Comparison of ENCODE assay signal across 8 mouse cellular contexts in the genomic region with DNA sequence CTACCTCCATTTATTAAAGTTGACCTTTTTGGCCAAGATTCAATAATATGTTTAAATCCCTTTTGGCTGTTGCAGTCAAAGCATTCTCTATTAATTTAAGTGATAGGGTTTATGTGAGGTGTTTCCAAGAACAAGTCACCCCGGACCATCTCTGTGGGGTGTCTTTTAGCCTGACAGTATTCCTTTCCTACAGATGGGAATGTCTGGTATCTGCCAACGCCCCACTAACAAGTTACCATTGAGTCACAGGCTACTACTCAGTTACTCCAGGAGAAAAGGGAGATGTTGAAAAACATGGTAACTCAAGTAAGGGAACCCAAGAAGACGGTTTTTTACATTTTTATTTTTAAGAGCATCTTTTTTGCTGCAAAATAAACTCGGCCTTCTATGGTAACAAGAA. TPM values are rescaled to one million over a fixed set of nuclear protein-coding genes. Genes with fewer than 3 reads are reported as not detected.
DNase-seq lines count a peak whose midpoint lies in the region; ATAC-seq and TF ChIP-seq lines count a peak whose summit lies in the region.

No protein-coding gene starts in this region.

- peak overlapping the region; percentile 96; the same call in 1 of the 2 replicates for H3K9ac ChIP-seq in kidney, embryonic 14.5 days (ENCODE audit: low read depth, low read length)
- peak overlapping the region; percentile 96 for H3K9ac ChIP-seq in embryonic facial prominence, embryonic 12.5 days
- H3K9ac ChIP-seq in hindbrain, postnatal 0 days (replicated peaks; ENCODE audit: low read length): peak overlapping the region; percentile 90
- peak overlapping the region; percentile 95 for H3K9ac ChIP-seq in midbrain, embryonic 13.5 days (replicated peaks)

- H3K4me2 ChIP-seq in kidney, embryonic 14.5 days (replicated peaks; ENCODE audit: low read depth, low read length): peak overlapping the region; percentile 81
- H3K4me2 ChIP-seq in embryonic facial prominence, embryonic 12.5 days (replicated peaks): peak overlapping the region; percentile 71
- peak overlapping the region; percentile 88 for H3K4me2 ChIP-seq in hindbrain, postnatal 0 days (ENCODE audit: low read depth, low read length)
- H3K4me2 ChIP-seq in midbrain, embryonic 13.5 days (replicated peaks): peak overlapping the region; percentile 69

- no peaks in the 10 kb centered on the region for H3K27me3 ChIP-seq in kidney, embryonic 14.5 days (ENCODE audit: control insufficient read depth, insufficient read depth, low read length)
- no peaks in the 10 kb centered on the region for H3K27me3 ChIP-seq in embryonic facial prominence, embryonic 12.5 days
- H3K27me3 ChIP-seq in hindbrain, postnatal 0 days (ENCODE audit: insufficient read depth, low read length): no peaks in the 10 kb centered on the region
- H3K27me3 ChIP-seq in midbrain, embryonic 13.5 days: no peaks in the 10 kb centered on the region

- DNase-seq in kidney, postnatal 25 days: no peak
- no peak for DNase-seq in hindbrain, postnatal 0 days (ENCODE audit: low spot score)
- DNase-seq in layer of hippocampus, adult 8-10 months (ENCODE audit: low spot score in 2 of 2): no peak
- DNase-seq in gastrocnemius, postnatal 10 days: no peak
- DNase-seq in cerebellum, postnatal 14 days: no peak

- peaks cover 30% of the 10 kb centered on the region for H3K36me3 ChIP-seq in kidney, embryonic 14.5 days (ENCODE audit: control insufficient read depth, insufficient read depth, low read length)
- peaks cover 35% of the 10 kb centered on the region for H3K36me3 ChIP-seq in embryonic facial prominence, embryonic 12.5 days
- peaks cover 15% of the 10 kb centered on the region for H3K36me3 ChIP-seq in hindbrain, postnatal 0 days (ENCODE audit: insufficient read depth, low read length)
- H3K36me3 ChIP-seq in midbrain, embryonic 13.5 days: peaks cover 45% of the 10 kb centered on the region

- peak overlapping the region; percentile 96 for H3K4me3 ChIP-seq in kidney, embryonic 14.5 days (ENCODE audit: low read length)
- peak overlapping the region; percentile 94 for H3K4me3 ChIP-seq in embryonic facial prominence, embryonic 12.5 days
- peak overlapping the region; percentile 88 for H3K4me3 ChIP-seq in hindbrain, postnatal 0 days (ENCODE audit: low read length)
- H3K4me3 ChIP-seq in midbrain, embryonic 13.5 days (replicated peaks): peak overlapping the region; percentile 86

- H3K9me3 ChIP-seq in kidney, embryonic 14.5 days (ENCODE audit: control insufficient read depth, low read length): no peaks in the 10 kb centered on the region
- H3K9me3 ChIP-seq in embryonic facial prominence, embryonic 12.5 days: no peaks in the 10 kb centered on the region
- H3K9me3 ChIP-seq in hindbrain, postnatal 0 days (ENCODE audit: low read length): no peaks in the 10 kb centered on the region
- H3K9me3 ChIP-seq in midbrain, embryonic 13.5 days: no peaks in the 10 kb centered on the region

- TF ChIP-seq CTCF in hindbrain, postnatal 0 days (IDR thresholded peaks at IDR 0.05; ENCODE audit: low read depth): no peak

- ATAC-seq in kidney, embryonic 14.5 days (ENCODE audit: low FRiP score, low TSS enrichment): no peak
- ATAC-seq in embryonic facial prominence, embryonic 12.5 days (ENCODE audit: insufficient number of reproducible peaks, insufficient read depth, low FRiP score, low TSS enrichment): no peak
- no peak for ATAC-seq in hindbrain, postnatal 0 days
- ATAC-seq in midbrain, embryonic 13.5 days: no peak

- H3K4me1 ChIP-seq in kidney, embryonic 14.5 days (ENCODE audit: control insufficient read depth, insufficient read depth, low read length): peaks cover 16% of the 10 kb centered on the region
- H3K4me1 ChIP-seq in embryonic facial prominence, embryonic 12.5 days: peaks cover 20% of the 10 kb centered on the region
- H3K4me1 ChIP-seq in hindbrain, postnatal 0 days (ENCODE audit: insufficient read depth, low read length): peaks cover 20% of the 10 kb centered on the region; the same call in 1 of the 2 replicates
- H3K4me1 ChIP-seq in midbrain, embryonic 13.5 days (replicated peaks): peaks cover 33% of the 10 kb centered on the region

- no peak overlapping the region for H3K27ac ChIP-seq in kidney, embryonic 14.5 days (ENCODE audit: low read depth, low read length)
- H3K27ac ChIP-seq in embryonic facial prominence, embryonic 12.5 days: no peak overlapping the region
- H3K27ac ChIP-seq in hindbrain, postnatal 0 days: peak overlapping the region; percentile 95; the same call in 1 of the 2 replicates
- peak overlapping the region; percentile 97; the same call in 1 of the 2 replicates for H3K27ac ChIP-seq in midbrain, embryonic 13.5 days

- WGBS in kidney, embryonic 14.5 days: 56% methylated on average over 4 of the region's 4 CpGs
- 56% methylated on average over 4 of the region's 4 CpGs for WGBS in embryonic facial prominence, embryonic 12.5 days
- WGBS in hindbrain, postnatal 0 days: 47% methylated on average over 4 of the region's 4 CpGs
- 61% methylated on average over 4 of the region's 4 CpGs for WGBS in midbrain, embryonic 13.5 days

RNA-seq across cellular contexts. Expression of a gene that starts 1.1 kb away (rescaled TPM):
- polyA plus RNA-seq in kidney, embryonic 14.5 days (2014; fragmentation: Nextera tagmentation; extraction: Ambion mirVana): 7.8 and 16.2 TPM in 2 replicates
- 23.6 and 23.7 TPM in 2 replicates for polyA plus RNA-seq in embryonic facial prominence, embryonic 12.5 days (2016; fragmentation: Nextera tagmentation; extraction: Ambion mirVana)
- total RNA-seq in hindbrain, postnatal 0 days (2014; rRNA removed): 23.5 and 33.9 TPM in 2 replicates
- 18.1 and 22.1 TPM in 2 replicates for polyA plus RNA-seq in hindbrain, postnatal 0 days (2015; fragmentation: Nextera tagmentation; extraction: Ambion mirVana)
- polyA plus RNA-seq in midbrain, embryonic 13.5 days (2015; fragmentation: Nextera tagmentation; extraction: Ambion mirVana): 26.4 and 27.7 TPM in 2 replicates
- total RNA-seq in layer of hippocampus, adult 8-10 months (2022): 10 to 100 TPM; 23.8 to 33.7 (median 26.2) TPM
- 10 to 100 TPM; 13.3 to 17.3 TPM for total RNA-seq in gastrocnemius, postnatal 10 days (2021)

RNA-seq across cellular contexts. Expression of a gene that starts 1.5 kb away (rescaled TPM):
- polyA plus RNA-seq in kidney, embryonic 14.5 days (2014; fragmentation: Nextera tagmentation; extraction: Ambion mirVana): 54.0 and 74.3 TPM in 2 replicates
- 62.2 and 64.1 TPM in 2 replicates for polyA plus RNA-seq in embryonic facial prominence, embryonic 12.5 days (2016; fragmentation: Nextera tagmentation; extraction: Ambion mirVana)
- 51.9 and 55.4 TPM in 2 replicates for total RNA-seq in hindbrain, postnatal 0 days (2014; rRNA removed)
- 70.3 and 77.7 TPM in 2 replicates for polyA plus RNA-seq in hindbrain, postnatal 0 days (2015; fragmentation: Nextera tagmentation; extraction: Ambion mirVana)
- polyA plus RNA-seq in midbrain, embryonic 13.5 days (2015; fragmentation: Nextera tagmentation; extraction: Ambion mirVana): 114 and 119 TPM in 2 replicates
- total RNA-seq in layer of hippocampus, adult 8-10 months (2022): 10 to 100 TPM; 67.3 to 79.6 (median 72.2) TPM
- total RNA-seq in gastrocnemius, postnatal 10 days (2021): 10 to 100 TPM; 26.8 to 31.6 TPM

RNA-seq across cellular contexts. Expression of a gene that starts 30.7 kb away (rescaled TPM):
- polyA plus RNA-seq in kidney, embryonic 14.5 days (2014; fragmentation: Nextera tagmentation; extraction: Ambion mirVana): 31.5 and 35.9 TPM in 2 replicates
- polyA plus RNA-seq in embryonic facial prominence, embryonic 12.5 days (2016; fragmentation: Nextera tagmentation; extraction: Ambion mirVana): 14.1 and 16.4 TPM in 2 replicates
- total RNA-seq in hindbrain, postnatal 0 days (2014; rRNA removed): 4.4 and 5.2 TPM in 2 replicates
- polyA plus RNA-seq in hindbrain, postnatal 0 days (2015; fragmentation: Nextera tagmentation; extraction: Ambion mirVana): 3.5 and 4.0 TPM in 2 replicates
- polyA plus RNA-seq in midbrain, embryonic 13.5 days (2015; fragmentation: Nextera tagmentation; extraction: Ambion mirVana): 5.0 and 5.5 TPM in 2 replicates
- total RNA-seq in layer of hippocampus, adult 8-10 months (2022): 10 to 100 TPM in 2 of 4 experiments, 1 to 10 TPM in 2; 4.2 to 16.3 (median 8.8) TPM
- total RNA-seq in gastrocnemius, postnatal 10 days (2021): 10 to 100 TPM; 53.6 to 64.6 TPM

RNA-seq across cellular contexts. Expression of a gene that starts 49.9 kb away (rescaled TPM):
- 26.8 and 42.3 TPM in 2 replicates for polyA plus RNA-seq in kidney, embryonic 14.5 days (2014; fragmentation: Nextera tagmentation; extraction: Ambion mirVana)
- 43.2 and 47.4 TPM in 2 replicates for polyA plus RNA-seq in embryonic facial prominence, embryonic 12.5 days (2016; fragmentation: Nextera tagmentation; extraction: Ambion mirVana)
- total RNA-seq in hindbrain, postnatal 0 days (2014; rRNA removed): 124 and 126 TPM in 2 replicates
- polyA plus RNA-seq in hindbrain, postnatal 0 days (2015; fragmentation: Nextera tagmentation; extraction: Ambion mirVana): 48.3 and 51.6 TPM in 2 replicates
- 27.4 and 32.7 TPM in 2 replicates for polyA plus RNA-seq in midbrain, embryonic 13.5 days (2015; fragmentation: Nextera tagmentation; extraction: Ambion mirVana)
- total RNA-seq in layer of hippocampus, adult 8-10 months (2022): 10 to 100 TPM; 67.6 to 81.0 (median 74.0) TPM
- total RNA-seq in gastrocnemius, postnatal 10 days (2021): 10 to 100 TPM; 57.8 to 58.2 TPM

Comparison
In these comparisons a context has a peak if more than half of its experiments do, and no peak if none do; other contexts are left out.
1. H3K27ac ChIP-seq: peak in hindbrain, postnatal 0 days (single experiment) and midbrain, embryonic 13.5 days (single experiment); none in kidney, embryonic 14.5 days (single experiment) and embryonic facial prominence, embryonic 12.5 days (single experiment).
2. Peak in every context shown above with its lines, with median percentiles within 50 percentile points of each other: H3K4me2 ChIP-seq, H3K4me3 ChIP-seq and H3K9ac ChIP-seq.